Mouse (Mus musculus): ENCODE results near the gene Fer1l4.

DNA sequence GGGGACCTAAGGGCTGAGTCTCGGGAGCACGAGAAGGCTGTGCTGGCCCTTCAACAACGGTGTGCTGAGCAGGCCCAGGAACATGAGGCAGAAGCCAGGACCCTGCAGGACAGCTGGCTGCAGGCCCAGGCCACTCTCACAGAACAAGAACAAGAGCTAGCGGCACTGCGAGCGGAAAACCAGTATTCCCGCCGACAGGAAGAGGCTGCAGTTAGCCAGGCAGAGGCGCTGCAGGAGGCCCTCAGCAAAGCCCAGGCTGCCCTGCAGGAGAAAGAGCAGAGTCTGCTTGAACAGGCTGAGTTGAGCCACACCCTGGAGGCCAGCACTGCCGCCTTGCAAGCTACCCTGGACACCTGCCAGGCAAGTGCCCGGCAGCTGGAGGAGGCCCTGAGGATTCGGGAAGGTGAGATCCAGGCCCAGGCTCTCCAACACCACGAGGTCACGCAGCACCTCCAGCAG is 60.9 kb downstream of the Fer1l4 start:
- TF ChIP-seq USF1 (IDR thresholded peaks at IDR 0.05; ENCODE audit: low read depth) (no peak), MAX (IDR thresholded peaks at IDR 0.05) (no peak), CTCF (IDR thresholded peaks at IDR 0.05; ENCODE audit: control insufficient read depth, insufficient read depth, insufficient read length) (no peak), CEBPB (IDR thresholded peaks at IDR 0.05; ENCODE audit: low read depth) (no peak)

Measured in C2C12 (cell line).